Mouse (Mus musculus) liver, embryonic 16.5 days (tissue): ENCODE results near the gene Npepps. TPM values are rescaled to one million over a fixed set of nuclear protein-coding genes. Genes with fewer than 3 reads are reported as not detected.

Experiments
- ATAC-seq: fragments of 200-750 bp; cut with Nextera tagmentation; 2 replicates; pipeline ENCODE4 v1.8.0; 2017; ENCODE audit warnings: low read depth, mild to moderate bottlenecking, moderate number of reproducible peaks, moderate library complexity
- H3K27ac ChIP-seq: fragments of 300-500 bp; sonication (generic); 2 replicates; pipeline ENCODE4 v1.5.1; 2014; ENCODE audit warnings: mild to moderate bottlenecking, low read length
- H3K27me3 ChIP-seq: fragments of 300-500 bp; sonication (generic); 2 replicates; pipeline ENCODE4 v1.6.1; 2014; ENCODE audit warnings: low read depth, low read length, mixed read lengths; ENCODE audit not compliant: control insufficient read depth, insufficient read depth
- H3K36me3 ChIP-seq: fragments of 300-500 bp; sonication (generic); 2 replicates; pipeline ENCODE4 v1.6.1; 2014; ENCODE audit warnings: mild to moderate bottlenecking; ENCODE audit not compliant: control insufficient read depth, insufficient read depth
- H3K4me1 ChIP-seq: fragments of 300-500 bp; sonication (generic); 2 replicates; pipeline ENCODE4 v1.6.1; 2014; ENCODE audit warnings: low read depth, low read length, mixed read lengths; ENCODE audit not compliant: control insufficient read depth
- H3K4me2 ChIP-seq: fragments of 300-500 bp; sonication (generic); 2 replicates; pipeline ENCODE4 v1.6.1; 2014; ENCODE audit warnings: low read depth, low read length, mixed read lengths
- H3K4me3 ChIP-seq: fragments of 300-500 bp; sonication (generic); 2 replicates; pipeline ENCODE4 v1.5.1; 2014; ENCODE audit warnings: low read depth, mild to moderate bottlenecking, low read length
- H3K9ac ChIP-seq: fragments of 300-500 bp; sonication (generic); 2 replicates; pipeline ENCODE4 v1.6.1; 2014; ENCODE audit warnings: low read depth, low read length
- H3K9me3 ChIP-seq: fragments of 300-500 bp; sonication (generic); replicated peaks from 2 replicates; pipeline ENCODE4 v1.6.1; 2016; ENCODE audit warnings: low read length; ENCODE audit not compliant: control insufficient read depth
- WGBS: fragments of 180-500 bp; shearing (Covaris S2); extraction: QIAGEN DNeasy Blood & Tissue Kit; methylation state at CpG from one replicate; pipeline ENCODE4 v1.1.7; 2014; ENCODE audit not compliant: insufficient replicate concordance; 5-methylcytosine and 5-hydroxymethylcytosine counted together
- polyA plus RNA-seq: library from polyadenylated mRNA; unstranded; fragments of >200 nt; fragmentation: Nextera tagmentation; extraction: Ambion mirVana; gene quantifications from 2 replicates; pipeline ENCODE4 v1.2.1, GENCODE M21; 2015

The Npepps gene
- polyA plus RNA-seq, 1 experiment from 2014 or later: 23.4 TPM

GRCm38 (mm10) chr11:97301406-97301805 lies 21.0 kb upstream of the Npepps start:
- Histone ChIP-seq H3K27ac (no peak overlapping the region), H3K4me1 (no peaks in the 10 kb centered on the region), H3K36me3 (no peaks in the 10 kb centered on the region), H3K9ac (no peak overlapping the region), H3K4me2 (no peak overlapping the region), H3K4me3 (no peak overlapping the region), H3K9me3 (no peaks in the 10 kb centered on the region), H3K27me3 (no peaks in the 10 kb centered on the region)
- WGBS: 68% methylated on average over 16 of the region's 16 CpGs
- no peak for ATAC-seq

- Histone ChIP-seq H3K4me2 (no peak overlapping the region), H3K4me3 (no peak overlapping the region), H3K9ac (no peak overlapping the region), H3K4me1 (no peaks in the 10 kb centered on the region), H3K27me3 (no peaks in the 10 kb centered on the region), H3K36me3 (no peaks in the 10 kb centered on the region), H3K9me3 (no peaks in the 10 kb centered on the region), H3K27ac (no peak overlapping the region)
- no peak for ATAC-seq
- WGBS: 80% methylated on average over 2 of the region's 2 CpGs
Observed at GRCm38 (mm10) chr11:97299939-97300338, 19.5 kb upstream of the Npepps start.

- Histone ChIP-seq H3K27me3 (no peaks in the 10 kb centered on the region), H3K4me3 (no peak overlapping the region), H3K9ac (no peak overlapping the region), H3K27ac (no peak overlapping the region), H3K9me3 (no peaks in the 10 kb centered on the region), H3K4me2 (no peak overlapping the region), H3K36me3 (no peaks in the 10 kb centered on the region), H3K4me1 (no peaks in the 10 kb centered on the region)
- 69% methylated on average over 3 of the region's 4 CpGs for WGBS
- no peak for ATAC-seq
Observed at GRCm38 (mm10) chr11:97296542-97296941, 16.1 kb upstream of the Npepps start.

- Histone ChIP-seq H3K27me3 (no peaks in the 10 kb centered on the region), H3K4me3 (no peak overlapping the region), H3K4me2 (no peak overlapping the region), H3K27ac (no peak overlapping the region), H3K36me3 (no peaks in the 10 kb centered on the region), H3K9me3 (no peaks in the 10 kb centered on the region), H3K9ac (no peak overlapping the region), H3K4me1 (no peaks in the 10 kb centered on the region)
- no peak for ATAC-seq
- 76% methylated on average over 1 of the region's 1 CpGs for WGBS
Observed at GRCm38 (mm10) chr11:97292731-97293130, 12.3 kb upstream of the Npepps start.

GRCm38 (mm10) chr11:97289276-97290230 lies 9.1 kb upstream of the Npepps start:
- Histone ChIP-seq H3K4me1 (no peaks in the 10 kb centered on the region), H3K9ac (no peak overlapping the region), H3K4me3 (no peak overlapping the region), H3K36me3 (no peaks in the 10 kb centered on the region), H3K4me2 (no peak overlapping the region), H3K9me3 (no peaks in the 10 kb centered on the region), H3K27me3 (no peaks in the 10 kb centered on the region), H3K27ac (no peak overlapping the region)
- WGBS: 50% methylated on average over 12 of the region's 12 CpGs
- no peak for ATAC-seq

- H3K4me3 ChIP-seq: no peak overlapping the region
- no peaks in the 10 kb centered on the region for H3K27me3 ChIP-seq
- no peak overlapping the region for H3K4me2 ChIP-seq
- no peaks in the 10 kb centered on the region for H3K4me1 ChIP-seq
- ATAC-seq: no peak
- no peaks in the 10 kb centered on the region for H3K9me3 ChIP-seq
- H3K36me3 ChIP-seq: no peaks in the 10 kb centered on the region
- H3K9ac ChIP-seq: no peak overlapping the region
- H3K27ac ChIP-seq: no peak overlapping the region
Observed at GRCm38 (mm10) chr11:97287643-97288042, 7.2 kb upstream of the Npepps start.

- Histone ChIP-seq H3K4me3 (no peak overlapping the region), H3K27me3 (no peaks in the 10 kb centered on the region), H3K4me2 (no peak overlapping the region), H3K9me3 (no peaks in the 10 kb centered on the region), H3K27ac (no peak overlapping the region), H3K4me1 (no peaks in the 10 kb centered on the region), H3K9ac (no peak overlapping the region), H3K36me3 (no peaks in the 10 kb centered on the region)
- ATAC-seq: no peak
- 50% methylated on average over 6 of the region's 6 CpGs for WGBS
Observed at GRCm38 (mm10) chr11:97286973-97287372, 6.5 kb upstream of the Npepps start.

GRCm38 (mm10) chr11:97285852-97286775 lies 5.7 kb upstream of the Npepps start:
- Histone ChIP-seq H3K4me1 (peaks cover under 1% of the 10 kb centered on the region), H3K27me3 (no peaks in the 10 kb centered on the region), H3K4me3 (no peak overlapping the region), H3K9ac (no peak overlapping the region), H3K4me2 (no peak overlapping the region), H3K9me3 (no peaks in the 10 kb centered on the region), H3K27ac (no peak overlapping the region), H3K36me3 (no peaks in the 10 kb centered on the region)
- no peak for ATAC-seq
- WGBS: 58% methylated on average over 9 of the region's 9 CpGs

- Histone ChIP-seq H3K36me3 (no peaks in the 10 kb centered on the region), H3K4me3 (no peak overlapping the region), H3K9me3 (no peaks in the 10 kb centered on the region), H3K4me2 (no peak overlapping the region), H3K4me1 (peaks cover 5% of the 10 kb centered on the region), H3K27ac (no peak overlapping the region), H3K27me3 (no peaks in the 10 kb centered on the region), H3K9ac (no peak overlapping the region)
- 45% methylated on average over 4 of the region's 4 CpGs for WGBS
- no peak for ATAC-seq
Observed at GRCm38 (mm10) chr11:97284854-97285253, 4.4 kb upstream of the Npepps start.
